ENCODE assay signal across 7 mouse cellular contexts in the genomic region with DNA sequence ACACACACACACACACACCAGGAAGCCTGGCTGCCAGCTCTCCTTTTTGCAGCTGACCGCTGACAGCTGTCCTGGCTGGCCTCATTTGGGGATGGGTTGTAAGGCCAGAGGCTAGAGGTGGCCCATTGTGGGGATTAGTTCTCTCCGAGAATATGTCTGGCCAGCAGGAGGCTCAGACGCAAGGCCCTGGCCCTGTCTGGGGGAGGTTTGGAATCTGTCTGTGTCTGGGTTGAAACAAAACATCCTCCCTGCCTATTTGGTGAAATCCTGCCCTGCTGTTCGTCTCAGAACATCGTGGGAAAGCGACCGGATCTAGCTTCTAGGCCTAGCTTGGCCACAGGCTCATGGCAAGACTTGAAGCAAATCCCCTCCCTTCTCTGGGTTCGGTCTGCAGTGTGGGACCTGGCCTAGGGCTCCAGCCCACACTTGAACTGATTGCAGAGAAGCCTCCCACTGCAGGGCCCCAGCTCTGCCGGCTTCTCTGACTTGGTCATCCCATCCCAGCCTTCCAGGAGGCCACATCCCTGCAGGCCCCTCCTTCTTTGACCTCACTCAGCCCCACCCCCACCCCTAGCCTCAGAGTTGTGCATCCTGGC. TPM values are rescaled to one million over a fixed set of nuclear protein-coding genes. Genes with fewer than 3 reads are reported as not detected.
DNase-seq lines count a peak whose midpoint lies in the region; ATAC-seq lines count a peak whose summit lies in the region.

No protein-coding gene starts in this region.

- H3K27me3 ChIP-seq in forebrain, embryonic 12.5 days: no peaks in the 10 kb centered on the region
- no peaks in the 10 kb centered on the region for H3K27me3 ChIP-seq in hindbrain, embryonic 12.5 days
- no peaks in the 10 kb centered on the region for H3K27me3 ChIP-seq in liver, embryonic 16.5 days (ENCODE audit: control insufficient read depth, insufficient read depth, low read depth, low read length)

- no peak for ATAC-seq in forebrain, embryonic 12.5 days (ENCODE audit: low FRiP score)
- ATAC-seq in hindbrain, embryonic 12.5 days (ENCODE audit: low FRiP score): no peak
- ATAC-seq in liver, embryonic 16.5 days (ENCODE audit: low read depth): no peak

- WGBS in forebrain, embryonic 12.5 days: 17% methylated on average over 9 of the region's 9 CpGs
- WGBS in hindbrain, embryonic 12.5 days: 22% methylated on average over 9 of the region's 9 CpGs
- WGBS in liver, embryonic 16.5 days (ENCODE audit: insufficient replicate concordance): 45% methylated on average over 9 of the region's 9 CpGs

- H3K36me3 ChIP-seq in forebrain, embryonic 12.5 days (replicated peaks): no peaks in the 10 kb centered on the region
- no peaks in the 10 kb centered on the region for H3K36me3 ChIP-seq in hindbrain, embryonic 12.5 days
- no peaks in the 10 kb centered on the region for H3K36me3 ChIP-seq in liver, embryonic 16.5 days (ENCODE audit: control insufficient read depth, insufficient read depth)

- H3K27ac ChIP-seq in forebrain, embryonic 12.5 days: peak overlapping the region; percentile 67
- H3K27ac ChIP-seq in hindbrain, embryonic 12.5 days: peak overlapping the region; percentile 40; the same call in 1 of the 2 replicates
- 0 out of 2 replicates have a peak overlapping the region, but pooled peaks have one; percentile 7 for H3K27ac ChIP-seq in liver, embryonic 16.5 days (ENCODE audit: low read length)

- no peak overlapping the region for H3K9ac ChIP-seq in forebrain, embryonic 12.5 days
- H3K9ac ChIP-seq in hindbrain, embryonic 12.5 days: no peak overlapping the region
- H3K9ac ChIP-seq in liver, embryonic 16.5 days (ENCODE audit: low read depth, low read length): no peak overlapping the region

- peaks cover 12% of the 10 kb centered on the region for H3K4me1 ChIP-seq in forebrain, embryonic 12.5 days
- peaks cover 12% of the 10 kb centered on the region for H3K4me1 ChIP-seq in hindbrain, embryonic 12.5 days
- H3K4me1 ChIP-seq in liver, embryonic 16.5 days (ENCODE audit: control insufficient read depth, low read depth, low read length): no peaks in the 10 kb centered on the region

- H3K4me3 ChIP-seq in forebrain, embryonic 12.5 days (replicated peaks): no peak overlapping the region
- no peak overlapping the region for H3K4me3 ChIP-seq in hindbrain, embryonic 12.5 days
- no peak overlapping the region for H3K4me3 ChIP-seq in liver, embryonic 16.5 days (ENCODE audit: low read depth, low read length)

- peak; percentile 66 for DNase-seq in embryo, embryonic 10.5 days (ENCODE audit: low spot score)
- DNase-seq in testis, postnatal 10 days (ENCODE audit: low spot score): peak; percentile 70
- no peak for DNase-seq in frontal cortex, postnatal 25 days (ENCODE audit: low spot score in 2 of 2)
- no peak for DNase-seq in spleen, adult 18-20 months

- no peaks in the 10 kb centered on the region for H3K9me3 ChIP-seq in forebrain, embryonic 12.5 days
- no peaks in the 10 kb centered on the region for H3K9me3 ChIP-seq in hindbrain, embryonic 12.5 days (replicated peaks)
- no peaks in the 10 kb centered on the region for H3K9me3 ChIP-seq in liver, embryonic 16.5 days (replicated peaks; ENCODE audit: control insufficient read depth, low read length)

- no peak overlapping the region for H3K4me2 ChIP-seq in forebrain, embryonic 12.5 days
- H3K4me2 ChIP-seq in hindbrain, embryonic 12.5 days (replicated peaks): no peak overlapping the region
- H3K4me2 ChIP-seq in liver, embryonic 16.5 days (ENCODE audit: low read depth, low read length): no peak overlapping the region

RNA-seq across cellular contexts. Expression of gene Loxl1, which starts 17.1 kb away (rescaled TPM):
- polyA plus RNA-seq in forebrain, embryonic 12.5 days (2016; fragmentation: Nextera tagmentation; extraction: Ambion mirVana): 9.1 and 10.9 TPM in 2 replicates
- 19.2 and 23.8 TPM in 2 replicates for polyA plus RNA-seq in hindbrain, embryonic 12.5 days (2016; fragmentation: Nextera tagmentation; extraction: Ambion mirVana)
- 1.4 and 2.2 TPM in 2 replicates for polyA plus RNA-seq in liver, embryonic 16.5 days (2015; fragmentation: Nextera tagmentation; extraction: Ambion mirVana)

RNA-seq across cellular contexts. Expression of gene Stoml1, which starts 42.9 kb away (rescaled TPM):
- 52.2 and 53.3 TPM in 2 replicates for polyA plus RNA-seq in forebrain, embryonic 12.5 days (2016; fragmentation: Nextera tagmentation; extraction: Ambion mirVana)
- polyA plus RNA-seq in hindbrain, embryonic 12.5 days (2016; fragmentation: Nextera tagmentation; extraction: Ambion mirVana): 63.0 and 67.8 TPM in 2 replicates
- polyA plus RNA-seq in liver, embryonic 16.5 days (2015; fragmentation: Nextera tagmentation; extraction: Ambion mirVana): 3.7 TPM in 2 replicates

RNA-seq across cellular contexts. Expression of gene Pml, which starts 46.3 kb away (rescaled TPM):
- 11.1 TPM in 2 replicates for polyA plus RNA-seq in forebrain, embryonic 12.5 days (2016; fragmentation: Nextera tagmentation; extraction: Ambion mirVana)
- 9.8 and 10.1 TPM in 2 replicates for polyA plus RNA-seq in hindbrain, embryonic 12.5 days (2016; fragmentation: Nextera tagmentation; extraction: Ambion mirVana)
- 18.3 and 21.2 TPM in 2 replicates for polyA plus RNA-seq in liver, embryonic 16.5 days (2015; fragmentation: Nextera tagmentation; extraction: Ambion mirVana)

Comparison
In these comparisons a context has a peak if more than half of its experiments do, and no peak if none do; other contexts are left out.
1. DNase-seq: peak in embryo, embryonic 10.5 days (single experiment) and testis, postnatal 10 days (single experiment); none in frontal cortex, postnatal 25 days (0 of 2) and spleen, adult 18-20 months (0 of 2).
2. H3K27ac ChIP-seq: peak in every context shown above with its lines; median percentile 67 in forebrain, embryonic 12.5 days; 40 in hindbrain, embryonic 12.5 days; 7 in liver, embryonic 16.5 days.
3. RNA of gene Stoml1, which starts 42.9 kb away (polyA plus RNA-seq): 63.0 to 67.8 TPM in hindbrain, embryonic 12.5 days and 52.2 to 53.3 TPM in forebrain, embryonic 12.5 days; 3.7 TPM in liver, embryonic 16.5 days; every median in the first group is over 10 times any median in the second.